Mouse (Mus musculus) ovary, adult 18-20 months (tissue): ENCODE data around the gene Opn1sw.

ENCODE experiments used
- DNase-seq: peaks from one replicate; pipeline ENCODE4 v3.0.0; 2022; ENCODE audit warnings: low spot score, mixed read lengths

Gene Opn1sw

DNA sequence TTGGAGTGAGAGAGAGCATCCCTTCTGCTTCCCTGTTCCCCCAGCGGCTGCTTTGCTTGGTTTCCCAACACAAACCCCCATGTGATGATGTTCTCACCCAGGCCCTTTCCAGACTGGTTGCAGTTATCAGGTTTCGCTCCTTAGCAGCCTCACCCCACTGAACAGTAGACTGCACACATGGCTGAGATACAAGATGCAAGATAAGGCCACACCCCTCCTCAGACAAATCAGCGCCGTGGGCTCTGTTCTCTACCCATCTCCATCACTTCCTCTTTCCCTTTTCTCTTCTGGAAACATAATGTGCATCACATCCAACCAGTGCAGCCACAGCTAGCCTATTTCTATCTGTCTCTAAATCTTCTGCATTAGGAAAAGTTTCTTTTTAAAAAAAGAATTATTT is 58.8 kb downstream of the Opn1sw start:
- no peak for DNase-seq

DNA sequence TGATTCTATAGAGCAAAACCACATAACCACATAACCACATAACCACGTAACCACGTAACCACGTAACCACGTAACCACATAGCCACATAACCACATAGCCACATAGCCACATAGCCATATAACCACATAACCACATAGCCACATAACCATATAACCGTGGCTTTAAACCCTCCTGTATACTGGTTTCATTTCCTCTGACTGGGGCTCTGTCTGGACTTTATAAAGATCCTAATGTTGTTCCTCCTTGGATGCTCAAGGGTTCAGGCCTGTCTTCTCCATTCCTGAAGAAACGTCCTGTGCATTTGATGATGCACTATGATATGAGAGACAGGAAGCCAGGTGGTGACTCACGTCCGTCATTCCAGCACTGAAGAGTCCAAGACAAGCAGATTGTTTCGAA is 61.3 kb downstream of the Opn1sw start:
- no peak for DNase-seq
